Mouse (Mus musculus) hindbrain, embryonic 11.5 days (tissue): ENCODE measurements at regions not wholly inside any gene's neighbourhood (a gene's known extent, or its start where the extent isn't known, plus 50 kb on each side); places are given as distances from the start of the nearest gene placed in this dataset.

Experiments
- ATAC-seq: fragments of 200-750 bp; cut with Nextera tagmentation; 2 replicates; pipeline ENCODE4 v1.8.0; 2017; ENCODE audit warnings: mild to moderate bottlenecking, moderate TSS enrichment, moderate library complexity; ENCODE audit not compliant: low FRiP score
- DNase-seq: peaks from one replicate; pipeline ENCODE4 v3.0.0-alpha.2; 2015; ENCODE audit warnings: low spot score
- H3K27ac ChIP-seq: fragments of 300-500 bp; sonication (generic); 2 replicates; pipeline ENCODE4 v1.5.1; 2014; ENCODE audit warnings: mild to moderate bottlenecking, low read depth, low read length
- H3K27me3 ChIP-seq: fragments of 300-500 bp; sonication (generic); 2 replicates; pipeline ENCODE4 v1.6.1; 2014; ENCODE audit warnings: mild to moderate bottlenecking, low read length, moderate library complexity, mixed read lengths; ENCODE audit not compliant: control insufficient read depth, insufficient read depth
- H3K36me3 ChIP-seq: fragments of 300-500 bp; sonication (generic); 2 replicates; pipeline ENCODE4 v1.6.1; 2014; ENCODE audit warnings: mild to moderate bottlenecking, low read length, moderate library complexity, mixed read lengths; ENCODE audit not compliant: control insufficient read depth, insufficient read depth
- H3K4me1 ChIP-seq: fragments of 300-500 bp; sonication (generic); replicated peaks from 2 replicates; pipeline ENCODE4 v1.6.1; 2014; ENCODE audit warnings: low read length, mixed read lengths; ENCODE audit not compliant: control insufficient read depth, insufficient read depth
- H3K4me2 ChIP-seq: fragments of 300-500 bp; sonication (generic); replicated peaks from 2 replicates; pipeline ENCODE4 v1.6.1; 2014; ENCODE audit warnings: mild to moderate bottlenecking, low read depth, low read length
- H3K4me3 ChIP-seq: fragments of 300-500 bp; sonication (generic); 2 replicates; pipeline ENCODE4 v1.5.1; 2014; ENCODE audit warnings: low read depth, low read length
- H3K9ac ChIP-seq: fragments of 300-500 bp; sonication (generic); 2 replicates; pipeline ENCODE4 v1.6.1; 2014; ENCODE audit warnings: low read depth, low read length
- H3K9me3 ChIP-seq: fragments of 300-500 bp; sonication (generic); 2 replicates; pipeline ENCODE4 v1.6.1; 2016; ENCODE audit warnings: low read length; ENCODE audit not compliant: control insufficient read depth
- WGBS: fragments of 180-500 bp; shearing (Covaris S2); extraction: QIAGEN DNeasy Blood & Tissue Kit; methylation state at CpG from one replicate; pipeline ENCODE4 v1.1.7; 2014; 5-methylcytosine and 5-hydroxymethylcytosine counted together

GRCm38 (mm10) chr16:74723217-74723616 is 311.6 kb upstream of the Robo2 start:
- no peak for DNase-seq
- no peaks in the 10 kb centered on the region for H3K4me1 ChIP-seq
- no peaks in the 10 kb centered on the region for H3K36me3 ChIP-seq
- no peaks in the 10 kb centered on the region for H3K9me3 ChIP-seq
- ATAC-seq: no peak
- no peak overlapping the region for H3K9ac ChIP-seq
- H3K4me3 ChIP-seq: no peak overlapping the region
- WGBS: 36% methylated on average over 1 of the region's 1 CpGs
- H3K27me3 ChIP-seq: no peaks in the 10 kb centered on the region
- H3K4me2 ChIP-seq: no peak overlapping the region
- no peak overlapping the region for H3K27ac ChIP-seq

GRCm38 (mm10) chr16:74718154-74718553 is 306.5 kb upstream of the Robo2 start:
- no peaks in the 10 kb centered on the region for H3K9me3 ChIP-seq
- ATAC-seq: no peak
- 88% methylated on average over 2 of the region's 2 CpGs for WGBS
- H3K27ac ChIP-seq: no peak overlapping the region
- no peak overlapping the region for H3K4me2 ChIP-seq
- H3K4me3 ChIP-seq: no peak overlapping the region
- H3K36me3 ChIP-seq: no peaks in the 10 kb centered on the region
- no peaks in the 10 kb centered on the region for H3K4me1 ChIP-seq
- DNase-seq: no peak
- no peaks in the 10 kb centered on the region for H3K27me3 ChIP-seq
- H3K9ac ChIP-seq: no peak overlapping the region

- no peaks in the 10 kb centered on the region for H3K36me3 ChIP-seq
- H3K4me3 ChIP-seq: no peak overlapping the region
- H3K4me1 ChIP-seq: no peaks in the 10 kb centered on the region
- no peaks in the 10 kb centered on the region for H3K9me3 ChIP-seq
- DNase-seq (no peak), ATAC-seq (no peak)
- 53% methylated on average over 1 of the region's 1 CpGs for WGBS
- H3K27me3 ChIP-seq: no peaks in the 10 kb centered on the region
- H3K27ac ChIP-seq: no peak overlapping the region
- H3K4me2 ChIP-seq: no peak overlapping the region
- H3K9ac ChIP-seq: no peak overlapping the region
Measured at GRCm38 (mm10) chr16:74717622-74718021, 306.0 kb upstream of the Robo2 start.

GRCm38 (mm10) chr16:74714950-74715349 is 303.3 kb upstream of the Robo2 start:
- ATAC-seq: no peak
- Histone ChIP-seq H3K9me3 (no peaks in the 10 kb centered on the region), H3K4me1 (no peaks in the 10 kb centered on the region), H3K4me3 (no peak overlapping the region), H3K9ac (no peak overlapping the region), H3K27me3 (no peaks in the 10 kb centered on the region), H3K27ac (no peak overlapping the region), H3K36me3 (no peaks in the 10 kb centered on the region), H3K4me2 (no peak overlapping the region)
- WGBS: 77% methylated on average over 1 of the region's 1 CpGs
- DNase-seq: no peak

GRCm38 (mm10) chr16:74712515-74712914 is 300.9 kb upstream of the Robo2 start:
- no peak for DNase-seq
- WGBS: 78% methylated on average over 6 of the region's 6 CpGs
- Histone ChIP-seq H3K27ac (no peak overlapping the region), H3K4me2 (no peak overlapping the region), H3K36me3 (no peaks in the 10 kb centered on the region), H3K9ac (no peak overlapping the region), H3K27me3 (no peaks in the 10 kb centered on the region), H3K4me1 (no peaks in the 10 kb centered on the region), H3K4me3 (no peak overlapping the region), H3K9me3 (no peaks in the 10 kb centered on the region)
- ATAC-seq: no peak

GRCm38 (mm10) chr16:74702067-74702466 is 290.4 kb upstream of the Robo2 start:
- Histone ChIP-seq H3K27me3 (no peaks in the 10 kb centered on the region), H3K36me3 (no peaks in the 10 kb centered on the region), H3K9ac (no peak overlapping the region), H3K27ac (no peak overlapping the region), H3K4me1 (no peaks in the 10 kb centered on the region), H3K9me3 (no peaks in the 10 kb centered on the region), H3K4me3 (no peak overlapping the region), H3K4me2 (no peak overlapping the region)
- no peak for ATAC-seq
- DNase-seq: no peak
- WGBS: 78% methylated on average over 3 of the region's 3 CpGs

- Histone ChIP-seq H3K9ac (no peak overlapping the region), H3K9me3 (no peaks in the 10 kb centered on the region), H3K4me1 (no peaks in the 10 kb centered on the region), H3K27ac (no peak overlapping the region), H3K27me3 (no peaks in the 10 kb centered on the region), H3K4me3 (no peak overlapping the region), H3K36me3 (no peaks in the 10 kb centered on the region), H3K4me2 (no peak overlapping the region)
- ATAC-seq (no peak), DNase-seq (no peak)
- WGBS: 47% methylated on average over 3 of the region's 3 CpGs
Measured at GRCm38 (mm10) chr16:74683371-74683770, 271.7 kb upstream of the Robo2 start.

GRCm38 (mm10) chr16:74675586-74675985 is 264.0 kb upstream of the Robo2 start:
- no peaks in the 10 kb centered on the region for H3K4me1 ChIP-seq
- H3K27ac ChIP-seq: no peak overlapping the region
- H3K36me3 ChIP-seq: no peaks in the 10 kb centered on the region
- no peaks in the 10 kb centered on the region for H3K9me3 ChIP-seq
- DNase-seq (no peak), ATAC-seq (no peak)
- no peak overlapping the region for H3K4me2 ChIP-seq
- no peak overlapping the region for H3K9ac ChIP-seq
- no peak overlapping the region for H3K4me3 ChIP-seq
- no peaks in the 10 kb centered on the region for H3K27me3 ChIP-seq

GRCm38 (mm10) chr16:74671466-74671865 is 259.8 kb upstream of the Robo2 start:
- Histone ChIP-seq H3K4me2 (no peak overlapping the region), H3K4me1 (no peaks in the 10 kb centered on the region), H3K9me3 (no peaks in the 10 kb centered on the region), H3K27me3 (no peaks in the 10 kb centered on the region), H3K4me3 (no peak overlapping the region), H3K9ac (no peak overlapping the region), H3K27ac (no peak overlapping the region), H3K36me3 (no peaks in the 10 kb centered on the region)
- WGBS: 90% methylated on average over 3 of the region's 3 CpGs
- ATAC-seq (no peak), DNase-seq (no peak)
